In genomic region chr12:52604256-52604991, GRCm38 (mm10) we compare ENCODE assay signal across 8 mouse cellular contexts.
DNase-seq lines count a peak whose midpoint lies in the region; ATAC-seq lines count a peak whose summit lies in the region.

No protein-coding gene starts in this region.

- peak overlapping the region; percentile 67 for H3K4me2 ChIP-seq in hindbrain, embryonic 13.5 days

- peak overlapping the region; percentile 83 for H3K9ac ChIP-seq in hindbrain, embryonic 13.5 days

- H3K27me3 ChIP-seq in hindbrain, embryonic 13.5 days: no peaks in the 10 kb centered on the region

- under 1% methylated on average over 33 of the region's 33 CpGs for WGBS in hindbrain, embryonic 13.5 days

- peak; percentile 96 for DNase-seq in NIH3T3 (ENCODE audit: low read depth)
- DNase-seq in cerebellum, postnatal 10 days: peak; percentile 99 to 100
- DNase-seq in frontal cortex, postnatal 14 days (ENCODE audit: low spot score in 2 of 2): peak; percentile 86 to 88
- DNase-seq in layer of hippocampus, postnatal 25 days (ENCODE audit: extremely low spot score in 1 of 2, low spot score in 1 of 2): peak; percentile 93 to 95
- peak; percentile 95 for DNase-seq in lung, postnatal 25 days (ENCODE audit: low spot score)
- DNase-seq in retina, embryonic 14.5 days (ENCODE audit: low spot score): peak; percentile 96
- peak; percentile 98 for DNase-seq in thymus, postnatal 4 days

- H3K9me3 ChIP-seq in hindbrain, embryonic 13.5 days: no peaks in the 10 kb centered on the region

- peak overlapping the region; percentile 93 for H3K27ac ChIP-seq in hindbrain, embryonic 13.5 days

- H3K36me3 ChIP-seq in hindbrain, embryonic 13.5 days: no peaks in the 10 kb centered on the region

- peak overlapping the region; percentile 90 for H3K4me3 ChIP-seq in hindbrain, embryonic 13.5 days

- peaks cover 14% of the 10 kb centered on the region for H3K4me1 ChIP-seq in hindbrain, embryonic 13.5 days (replicated peaks)

- ATAC-seq in hindbrain, embryonic 13.5 days (ENCODE audit: low FRiP score): peak; percentile 89

Comparison
In these comparisons a context has a peak if more than half of its experiments do, and no peak if none do; other contexts are left out.
1. Peak in every context shown above with its lines: DNase-seq, ATAC-seq, H3K4me3 ChIP-seq and H3K27ac ChIP-seq.